Mouse (Mus musculus): ENCODE measurements at regions not wholly inside any gene's neighbourhood (a gene's known extent, or its start where the extent isn't known, plus 50 kb on each side); places are given as distances from the start of the nearest gene placed in this dataset.
A peak's percentile ranks its signal among the peaks of the same experiment; 100 is the strongest.

DNA sequence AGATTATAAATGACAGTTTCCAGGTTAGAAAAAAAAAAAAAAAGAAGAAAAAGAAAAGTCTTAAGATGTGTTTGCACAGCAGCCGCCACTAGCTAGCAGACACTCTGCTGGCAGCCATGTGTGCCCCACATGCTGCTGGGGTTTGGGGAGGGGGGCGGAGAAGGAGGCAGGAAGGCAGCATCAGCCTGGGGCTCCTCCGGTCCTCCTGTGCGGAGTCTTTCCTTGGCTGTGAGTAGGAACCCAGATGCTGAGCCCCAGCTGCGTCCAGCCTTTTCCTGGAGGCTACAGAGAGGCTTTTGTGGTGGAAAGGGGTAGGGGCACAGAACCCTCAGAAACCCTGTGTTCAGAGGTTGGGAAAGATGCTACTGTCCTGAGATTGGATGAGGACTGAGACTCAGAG is 169.0 kb downstream of the Gadd45g start:
- no peak for DNase-seq

DNA sequence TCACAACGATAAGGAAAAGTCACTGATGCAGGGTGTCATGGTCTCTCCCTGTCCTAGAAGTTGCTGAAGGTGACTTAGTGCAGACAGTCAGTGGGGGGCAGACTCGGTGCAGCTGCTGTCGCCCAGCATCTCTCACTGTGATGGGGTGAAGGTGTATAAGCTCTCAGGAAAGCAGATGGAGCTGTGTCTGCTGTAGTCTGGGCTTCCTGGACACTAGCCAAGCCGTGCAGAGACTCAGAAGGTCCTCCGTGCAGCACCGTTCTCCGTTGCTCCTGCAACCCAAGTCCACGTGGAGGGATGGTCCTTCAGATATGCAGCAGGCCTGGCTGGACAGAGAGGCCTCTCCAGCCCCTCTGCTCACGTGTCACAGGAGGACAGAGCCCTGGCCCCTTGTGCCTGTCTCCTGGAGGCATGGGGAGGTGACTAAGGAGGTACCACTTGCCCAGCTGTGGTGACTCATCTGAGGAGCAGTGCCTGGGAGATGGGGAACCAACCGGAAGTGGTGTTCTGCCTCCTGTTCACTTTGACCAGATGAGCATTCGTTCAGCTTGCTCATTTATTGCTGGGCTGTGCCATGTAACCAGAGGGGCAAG is 171.2 kb downstream of the Gadd45g start:
- DNase-seq, result no peak

DNA sequence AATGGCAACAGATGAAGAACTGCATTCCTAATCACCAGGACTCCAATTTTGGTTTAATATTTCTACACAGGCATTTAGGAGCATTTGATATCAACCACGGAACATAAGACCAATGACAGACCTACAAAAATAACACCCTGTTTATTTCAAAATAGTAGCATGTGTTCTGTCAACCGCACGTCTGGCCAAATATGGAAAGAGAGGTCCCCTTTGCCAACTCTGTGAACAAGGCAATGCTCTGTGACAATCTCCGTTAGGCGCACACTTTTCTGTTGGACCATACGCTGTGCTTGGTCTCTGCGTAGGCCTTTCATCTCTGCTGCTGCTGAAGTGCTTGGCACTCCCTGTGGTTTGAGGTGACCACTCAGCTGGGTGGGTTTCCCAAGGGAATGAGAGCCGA is 173.2 kb downstream of the Gadd45g start:
- DNase-seq, result no peak

DNA sequence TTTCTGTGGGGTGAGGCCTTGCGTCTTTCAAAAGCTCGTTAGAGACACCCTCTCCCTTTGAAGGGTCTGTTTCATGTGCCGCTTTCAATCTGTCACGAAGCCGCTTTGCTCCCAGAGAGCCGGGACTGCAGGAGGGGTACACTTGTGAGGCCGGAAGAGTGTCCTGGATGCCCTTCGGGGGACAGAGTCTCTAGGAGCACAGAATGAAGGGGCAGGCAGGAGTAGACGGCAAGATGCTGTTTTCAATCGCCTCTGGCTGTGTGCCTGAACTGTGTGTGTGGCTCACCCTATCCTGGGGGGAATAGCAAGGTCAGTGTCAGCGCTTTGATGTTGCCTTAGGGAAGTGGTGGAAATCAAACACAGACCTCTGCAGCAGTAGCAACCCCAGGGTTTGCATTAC is 174.7 kb downstream of the Gadd45g start:
- no peak for DNase-seq

- no peak for DNase-seq
These were observed 175.3 kb downstream of the Gadd45g start for GRCm38 (mm10) chr13:52021828-52022227.

GRCm38 (mm10) chr13:52022529-52022928 is 176.1 kb downstream of the Gadd45g start:
- DNase-seq, result no peak

- DNase-seq, result peak; percentile 68
These were observed 177.9 kb downstream of the Gadd45g start for GRCm38 (mm10) chr13:52024349-52024748.

- DNase-seq, result peak; percentile 76
These were observed 178.5 kb downstream of the Gadd45g start for GRCm38 (mm10) chr13:52024832-52025481.

DNA sequence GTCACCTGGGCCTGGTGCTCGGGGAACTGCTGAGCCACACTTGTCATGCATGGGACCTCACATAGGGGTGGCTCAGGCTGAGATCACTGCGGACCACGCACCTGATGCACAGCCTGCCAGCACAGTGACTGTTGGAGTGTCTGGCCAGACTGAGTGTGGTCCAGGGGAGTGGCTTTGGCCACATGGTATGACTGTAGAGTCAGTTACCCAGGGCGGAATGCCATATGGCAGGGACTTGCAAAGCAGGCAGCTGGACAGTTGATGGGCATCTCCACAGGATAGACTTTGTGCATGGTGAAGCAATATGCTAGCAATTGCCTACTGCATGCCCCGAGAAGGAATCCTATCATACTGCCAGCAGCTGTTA is 179.0 kb downstream of the Gadd45g start:
- DNase-seq, result peak; percentile 76

DNA sequence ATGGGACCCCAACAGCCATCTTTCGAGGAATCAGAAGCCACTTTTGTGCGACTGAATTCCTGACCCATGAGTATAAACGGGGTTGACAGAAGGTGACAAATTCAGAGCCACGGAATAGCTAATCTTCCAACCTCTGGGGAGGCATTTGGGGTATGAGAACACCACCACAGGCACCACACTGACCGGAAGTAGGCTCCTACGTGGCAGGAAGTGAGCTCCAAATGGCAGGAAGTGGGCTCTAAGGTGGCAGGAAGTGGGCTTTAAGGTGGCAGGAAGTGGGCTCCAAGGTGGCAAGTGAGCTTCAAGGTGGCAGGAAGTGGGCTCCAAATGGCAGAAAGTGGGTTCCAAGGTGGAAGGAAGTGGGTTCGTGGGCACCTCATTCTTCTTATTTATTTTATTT is 179.8 kb downstream of the Gadd45g start:
- no peak for DNase-seq

DNA sequence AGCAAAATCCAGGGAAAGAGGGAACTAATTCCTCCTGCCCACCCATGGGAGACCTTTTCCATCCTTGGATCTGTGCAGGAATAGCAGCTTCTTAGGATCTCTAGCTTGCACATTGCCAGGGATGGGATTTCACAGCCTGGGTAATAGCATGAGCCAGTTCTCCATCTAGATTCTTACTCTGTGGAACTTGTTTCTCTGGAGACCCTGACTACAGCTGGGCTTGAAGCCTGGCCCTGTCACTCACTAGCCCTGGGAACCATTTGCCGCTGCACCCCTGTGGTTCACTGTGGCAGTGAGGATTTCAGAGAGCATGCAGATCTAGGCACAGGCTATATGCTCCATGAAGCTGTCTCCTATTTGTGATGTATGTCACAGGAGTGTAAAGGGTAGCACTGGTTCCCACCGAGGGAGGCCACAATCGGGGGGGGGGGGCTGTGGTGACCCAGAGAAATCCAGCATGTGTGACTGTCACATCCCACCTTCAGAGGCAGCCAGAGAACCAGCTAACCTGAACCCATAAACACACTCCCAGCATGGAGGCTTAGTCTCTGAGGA is 183.5 kb downstream of the Gadd45g start:
- DNase-seq, result no peak

DNA sequence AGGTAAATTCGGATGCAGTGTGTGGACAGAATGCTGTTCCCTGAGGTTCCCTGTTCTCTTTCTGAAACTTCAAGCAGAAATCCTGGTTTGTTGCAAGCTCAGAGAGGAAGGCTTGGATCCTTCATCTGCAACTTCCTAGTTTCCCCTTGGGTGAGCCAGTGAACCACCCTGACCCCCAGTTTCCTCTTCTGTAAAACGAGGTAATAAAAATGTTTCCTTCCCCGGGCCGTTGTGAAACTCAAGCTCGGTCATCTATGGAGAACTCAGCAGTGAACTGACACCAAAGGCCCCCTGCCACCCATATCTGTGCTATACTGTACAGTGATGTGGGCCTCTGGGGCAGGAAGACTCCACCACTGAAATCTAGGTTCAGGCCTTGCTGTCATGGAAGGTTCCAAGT is 185.0 kb downstream of the Gadd45g start:
- no peak for DNase-seq

DNA sequence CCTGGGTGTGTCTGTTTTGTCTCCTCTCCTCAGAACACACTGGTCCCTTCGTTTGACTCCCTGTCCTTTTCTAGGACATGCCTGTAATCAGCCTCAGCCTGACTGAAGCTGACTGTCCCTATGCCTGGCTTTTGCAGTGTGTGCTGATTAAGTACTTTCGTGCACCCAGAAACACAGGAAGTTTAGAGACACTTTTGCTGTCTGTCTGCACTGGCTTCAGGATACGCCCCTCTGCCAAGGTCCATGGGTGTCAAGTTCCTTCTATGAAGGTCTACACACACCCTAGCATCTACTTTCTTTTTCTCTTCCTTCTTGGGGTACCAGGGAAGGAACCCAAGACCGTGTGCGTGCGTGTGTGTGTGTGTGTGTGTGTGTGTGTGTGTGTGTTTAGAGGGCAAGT is 189.3 kb downstream of the Gadd45g start:
- DNase-seq, result no peak

DNA sequence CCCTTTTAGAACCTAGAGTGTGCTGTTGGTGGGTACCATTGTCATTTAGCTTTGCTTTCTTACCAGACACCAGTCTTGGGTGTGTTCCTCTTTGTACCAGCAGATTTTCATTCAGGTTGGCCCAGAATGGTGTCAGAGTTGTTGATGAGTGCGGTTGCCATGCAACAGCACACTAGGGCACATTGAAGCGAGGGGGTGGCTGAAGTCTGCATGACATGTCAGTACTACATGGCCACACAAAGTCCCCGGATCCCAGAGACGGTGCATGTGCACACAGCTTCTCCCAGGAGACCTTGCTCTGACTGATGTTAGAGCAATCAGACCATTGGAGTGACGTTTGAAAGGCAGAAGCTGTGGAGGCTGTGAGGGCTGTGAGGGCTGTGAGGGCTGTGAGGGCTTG is 189.9 kb downstream of the Gadd45g start:
- no peak for DNase-seq

- DNase-seq, result no peak
These were observed 190.7 kb downstream of the Gadd45g start for GRCm38 (mm10) chr13:52037218-52037617.

DNA sequence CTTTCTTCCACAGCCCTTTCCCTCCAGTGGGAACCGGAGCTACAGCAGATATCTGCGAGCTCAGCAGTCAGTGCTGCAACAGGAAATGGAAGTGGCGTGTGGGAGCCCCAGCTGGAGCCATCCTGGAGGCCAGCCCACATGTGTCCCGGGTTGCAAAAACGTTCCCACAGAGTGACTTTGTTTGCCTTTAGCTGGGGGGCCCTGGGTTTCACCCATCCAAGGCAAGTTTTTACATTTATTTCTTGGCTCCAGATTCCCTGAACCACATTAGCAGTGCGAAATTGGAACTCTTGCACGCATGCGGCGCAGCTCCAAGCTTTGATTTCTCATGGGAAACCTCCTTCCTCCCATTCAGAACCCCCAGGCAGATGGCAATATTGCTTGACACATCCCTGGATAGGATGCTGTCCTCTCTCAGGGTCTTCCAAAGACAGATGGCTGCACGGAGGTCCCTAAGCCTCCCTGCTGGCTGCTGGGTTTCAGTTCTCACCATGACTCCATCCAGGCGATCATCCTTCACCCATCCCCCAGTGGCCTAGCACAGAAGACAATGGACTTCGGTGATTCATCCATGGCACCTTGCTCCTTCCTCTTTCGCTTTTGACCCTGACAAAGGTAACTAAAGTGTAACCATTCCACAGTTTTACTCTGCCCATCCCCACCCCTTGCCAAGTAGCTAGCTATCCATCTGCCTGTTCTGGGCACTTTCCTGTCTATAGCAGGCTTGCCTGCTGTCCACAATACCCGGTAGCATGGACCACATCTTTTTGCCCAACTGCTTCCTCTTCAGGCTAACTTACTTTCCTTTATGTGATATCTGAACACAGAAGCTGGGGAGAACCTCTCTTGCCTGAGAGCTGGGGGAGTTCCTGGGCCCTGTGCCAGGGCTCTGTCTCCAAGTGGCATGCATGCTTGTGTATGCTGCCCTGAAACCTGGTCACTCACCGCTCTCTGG is 195.3 kb downstream of the Gadd45g start:
- peak; percentile 67 for DNase-seq

DNA sequence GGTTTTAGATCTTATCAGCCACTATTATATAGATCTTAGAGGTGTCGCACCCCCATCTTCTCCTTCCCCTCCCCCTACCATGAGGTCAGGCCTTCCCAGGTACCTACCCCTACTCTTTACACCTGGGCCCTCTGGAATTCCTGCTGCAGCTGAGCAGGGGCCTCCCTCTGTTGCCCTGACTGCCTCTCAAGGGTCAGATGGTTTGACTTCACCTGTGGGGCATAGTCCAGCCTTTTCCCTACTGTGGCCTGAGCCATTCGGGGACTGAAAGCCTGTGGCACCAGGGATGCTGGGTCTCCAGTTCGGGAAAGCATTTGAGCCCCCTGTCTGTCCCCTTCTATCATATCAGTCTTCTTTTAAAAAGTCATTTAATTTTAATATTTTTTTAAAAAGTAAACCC is 196.4 kb downstream of the Gadd45g start:
- no peak for DNase-seq

GRCm38 (mm10) chr13:52043916-52044315 is 197.4 kb downstream of the Gadd45g start:
- DNase-seq, result no peak

- DNase-seq, result no peak
These were observed 198.9 kb downstream of the Gadd45g start for GRCm38 (mm10) chr13:52045349-52045748.

GRCm38 (mm10) chr13:52046020-52046419 is 199.5 kb downstream of the Gadd45g start:
- no peak for DNase-seq

DNA sequence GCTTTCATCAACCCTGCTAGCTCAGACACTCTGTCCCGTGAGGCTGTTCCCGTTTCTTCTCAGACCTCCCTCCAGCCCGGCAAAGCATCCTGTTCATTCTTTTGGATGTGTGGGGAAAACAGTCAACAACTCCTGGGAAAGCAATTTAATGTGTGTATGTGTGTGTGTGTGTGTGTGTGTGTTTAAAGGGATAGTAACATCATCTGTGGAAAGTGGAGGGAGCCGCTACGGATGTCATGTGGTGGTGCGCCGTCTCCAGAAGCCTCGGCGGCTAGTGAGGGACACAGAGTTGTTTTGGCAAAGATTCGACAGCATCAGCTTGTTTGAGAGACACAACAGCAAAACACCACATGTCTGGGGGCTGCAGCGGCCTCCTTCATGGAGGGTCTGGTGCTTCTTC is 200.2 kb downstream of the Gadd45g start:
- DNase-seq, result peak; percentile 43

DNA sequence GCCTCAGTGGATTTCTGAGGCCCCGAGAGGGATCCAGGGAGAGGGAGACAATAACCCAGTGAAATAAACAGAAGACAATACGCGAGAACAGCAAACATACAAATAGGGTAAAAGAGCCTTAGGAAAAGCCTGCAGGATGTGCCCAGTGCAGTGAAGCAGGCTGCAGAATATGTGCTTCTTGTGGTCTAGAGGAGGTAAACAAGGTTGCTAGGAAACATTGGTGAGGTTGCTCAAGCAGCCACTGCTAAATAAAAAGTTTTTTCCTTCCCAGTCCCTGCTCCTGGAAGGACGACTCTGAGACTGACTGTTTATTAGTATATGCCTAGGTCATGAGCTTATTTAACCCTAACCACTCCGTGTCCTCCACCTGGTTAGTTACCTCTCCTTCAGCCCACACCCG is 201.5 kb downstream of the Gadd45g start:
- DNase-seq, result no peak

DNA sequence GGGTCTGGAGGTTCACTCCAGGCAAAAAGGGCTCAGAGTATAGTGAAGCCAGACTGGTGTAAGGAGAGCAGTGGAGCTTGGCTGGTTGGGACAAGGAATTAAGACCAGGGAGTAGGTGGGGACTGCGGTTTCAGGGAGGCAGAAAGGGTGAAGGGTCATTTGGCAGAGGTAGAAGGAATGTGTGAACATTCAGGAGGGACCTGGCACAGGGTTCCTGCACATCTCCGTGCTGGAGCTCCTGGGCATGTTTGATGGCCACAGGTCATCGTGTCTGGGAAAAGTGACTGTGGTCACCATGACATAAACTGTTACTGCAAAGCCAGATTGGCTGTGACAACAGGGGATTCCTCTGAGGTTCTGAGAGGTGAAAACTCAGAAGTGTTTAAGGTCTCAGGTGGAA is 202.3 kb downstream of the Gadd45g start:
- DNase-seq, result no peak
